Mouse (Mus musculus) ovary, adult 2 months (tissue): Measurements from ENCODE around the gene Ssbp3. TPM values are rescaled to one million over a fixed set of nuclear protein-coding genes. Genes with fewer than 3 reads are reported as not detected.

ENCODE experiments used
- polyA plus RNA-seq: library from polyadenylated mRNA; depleted of rRNA; stranded (reverse); fragments of >200 nt; gene quantifications from 2 replicates; pipeline ENCODE4 v1.2.3, GENCODE M21; 2012; rRNA removed

Ssbp3 gene
- 68.5 and 72.7 TPM in 2 replicates for polyA plus RNA-seq

DNA sequence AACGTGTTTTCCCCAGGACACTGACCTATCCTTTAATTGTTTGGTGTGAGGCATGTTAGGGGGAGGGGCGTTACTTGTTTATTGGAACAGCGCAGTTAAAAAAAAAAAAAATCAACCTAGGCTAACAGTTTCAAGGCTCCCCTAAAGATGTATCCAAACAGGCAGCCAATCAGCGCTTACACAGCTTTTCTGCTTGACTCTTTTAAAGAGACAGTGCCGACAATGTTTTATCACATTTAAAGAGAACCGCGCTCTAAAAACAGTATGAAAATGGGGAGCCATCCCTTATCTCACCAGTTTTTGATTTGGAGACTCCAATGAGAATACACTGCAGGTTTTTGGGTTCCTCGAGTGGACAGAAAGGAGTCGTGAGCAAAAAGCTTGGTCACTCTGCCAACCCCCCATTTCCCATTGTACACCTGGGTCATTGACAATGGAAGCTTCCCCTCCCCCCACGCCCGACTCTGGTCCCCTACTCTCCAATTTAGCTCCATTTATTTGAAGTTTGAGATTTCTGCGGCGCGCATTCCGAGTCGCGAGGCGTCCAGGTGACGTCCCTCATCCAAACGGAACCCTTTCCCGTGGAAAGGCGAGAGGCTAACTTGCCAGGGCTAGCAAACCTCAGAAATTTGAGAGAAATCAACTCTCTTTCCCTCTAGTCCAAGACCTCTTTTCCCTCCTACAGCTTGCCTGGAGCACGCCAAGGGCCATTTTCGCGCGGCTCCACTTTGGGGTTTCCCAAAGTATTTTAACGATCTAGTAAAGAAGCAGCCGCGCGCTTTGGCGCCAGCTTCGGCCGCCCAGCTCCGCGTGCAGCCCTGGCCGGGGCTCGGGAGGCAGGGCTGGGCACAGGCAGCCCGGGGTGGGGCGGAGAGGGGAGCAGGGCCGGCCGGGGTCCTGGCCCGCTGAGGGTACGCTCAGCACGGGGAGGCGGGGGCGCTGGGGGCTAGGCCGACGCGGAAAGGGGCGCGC, at the start of gene Ssbp3:
Gene Ssbp3, plus strand, starts transcription at position 501 of the 972 bp plus-strand sequence.

DNA sequence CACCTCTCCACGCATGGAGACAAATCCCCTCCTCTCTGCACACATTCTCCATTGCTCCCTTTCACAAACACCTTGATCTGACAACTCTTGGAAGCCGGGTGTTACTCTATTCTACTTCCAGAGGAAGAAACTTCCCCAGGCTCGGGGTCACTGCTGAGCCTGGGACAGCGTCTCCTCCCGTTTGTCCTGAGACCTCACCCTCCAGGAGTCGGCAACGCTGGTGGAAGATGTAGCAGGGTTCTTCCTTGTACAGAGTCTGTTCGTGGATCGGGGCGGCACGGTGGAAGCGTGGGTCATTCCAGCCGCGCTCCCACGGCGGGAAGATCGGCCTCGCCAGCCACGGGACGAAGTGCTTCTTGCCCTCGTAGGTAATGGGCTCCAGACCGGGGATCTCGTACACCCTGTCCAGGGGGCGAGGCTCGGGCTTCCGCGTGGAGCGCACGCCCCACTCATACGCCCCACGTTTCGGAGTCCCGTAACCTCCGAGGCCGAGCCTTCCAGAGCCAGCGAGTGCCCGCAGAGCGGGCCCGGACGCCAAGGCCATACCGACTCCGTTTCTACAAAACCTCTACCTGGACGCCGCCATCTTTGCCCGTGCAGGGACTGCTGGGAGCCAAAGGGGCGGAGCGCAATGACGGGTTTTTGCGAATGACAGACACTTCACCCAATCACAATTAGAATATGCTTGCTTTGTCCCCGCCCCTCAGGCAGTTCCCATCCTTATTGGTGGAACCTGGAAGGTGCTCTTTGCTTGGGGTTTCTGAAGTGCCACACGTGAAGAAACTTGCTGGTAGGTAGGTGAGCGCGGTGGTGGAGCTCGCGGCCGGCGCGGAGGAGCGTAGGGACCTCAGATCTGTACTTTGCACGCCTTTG, 156.0 kb downstream of the Ssbp3 start, which contains the start of the genes Mrpl37 and Cyb5rl:
Gene Mrpl37, minus strand, starts transcription at position 617 of the 873 bp plus-strand sequence.
Gene Cyb5rl, plus strand, starts transcription at position 737 of the 873 bp plus-strand sequence.

DNA sequence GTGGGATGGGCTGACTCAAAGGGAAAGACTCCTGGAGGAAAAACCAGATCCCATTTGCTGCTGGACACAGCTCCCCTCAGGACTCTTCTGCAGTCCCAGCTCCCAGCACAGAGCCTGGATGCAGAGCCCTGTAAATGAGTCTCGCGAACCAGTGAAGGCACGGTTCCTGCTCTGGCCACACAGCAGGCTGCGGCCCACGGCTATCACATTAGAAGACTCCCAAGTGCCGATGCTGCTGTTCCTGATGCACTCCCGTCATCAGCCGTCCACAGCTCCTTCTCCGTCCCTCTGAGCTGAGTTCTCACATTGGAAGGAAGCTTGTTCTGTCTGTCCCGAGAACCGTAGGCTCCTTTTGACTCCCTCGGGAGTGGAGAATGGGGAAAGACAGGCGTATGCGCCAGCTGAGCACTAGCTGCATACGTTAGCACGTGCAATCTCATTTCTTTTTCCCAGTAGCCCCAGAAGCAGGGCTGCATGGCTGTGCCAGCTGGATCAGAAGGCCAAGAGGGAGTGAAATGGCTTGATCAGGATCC, 186.4 kb downstream of the Ssbp3 start, which contains the start of gene Cdcp2:
Gene Cdcp2, plus strand, starts transcription at position 51 of the 533 bp plus-strand sequence.

Other genes with a start within 250 kb of the Ssbp3 start
- 50.9 and 53.1 TPM in 2 replicates for gene Ttc4, start 231.8 kb upstream of the Ssbp3 start, polyA plus RNA-seq
- 5.2 and 6.6 TPM in 2 replicates for gene Mroh7, start 179.8 kb upstream of the Ssbp3 start, polyA plus RNA-seq
- gene Fam151a, start 176.8 kb upstream of the Ssbp3 start, polyA plus RNA-seq: 12.7 and 14.8 TPM in 2 replicates
- 10.8 and 13.7 TPM in 2 replicates for gene Acot11, start 105.7 kb upstream of the Ssbp3 start, polyA plus RNA-seq
- gene Mrpl37, start 156.2 kb downstream of the Ssbp3 start, polyA plus RNA-seq: 64.6 and 92.3 TPM in 2 replicates
- gene Cyb5rl, start 156.3 kb downstream of the Ssbp3 start, polyA plus RNA-seq: 8.9 and 9.4 TPM in 2 replicates
- gene Cdcp2, start 186.2 kb downstream of the Ssbp3 start, polyA plus RNA-seq: 0.09 TPM in 1 of 2 replicates, not detected in the other